ENCODE assay signal across 18 mouse cellular contexts in the genomic region with DNA sequence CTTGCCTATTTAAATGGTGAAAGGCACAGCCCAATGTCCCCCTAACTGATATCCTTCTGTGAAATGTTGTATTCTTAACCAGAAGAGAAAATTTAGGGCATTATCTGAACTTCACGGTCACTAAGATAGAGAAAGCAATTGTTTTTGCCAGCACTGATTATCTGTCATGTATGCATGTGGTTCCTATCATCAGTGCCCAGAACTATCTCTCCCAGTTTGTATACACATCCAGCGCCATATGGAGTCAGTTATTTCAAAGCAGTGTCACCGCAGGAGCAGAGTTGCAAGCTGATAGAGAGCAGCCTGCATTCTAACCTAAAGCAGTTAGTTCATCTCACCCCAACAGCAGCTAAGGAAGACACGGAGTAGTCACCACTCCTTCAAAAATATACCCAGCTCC. TPM values are rescaled to one million over a fixed set of nuclear protein-coding genes. Genes with fewer than 3 reads are reported as not detected.
DNase-seq lines count a peak whose midpoint lies in the region; ATAC-seq lines count a peak whose summit lies in the region.
"Had no signal": no experiment of that assay in that cellular context is flagged by ENCODE, and none has a peak within 500 bp of the region (broad histone marks: within the 10 kb centered on the region; RNA-seq: fewer than 3 reads in every experiment).

No protein-coding gene starts in this region.

- 0 out of 2 replicates have a peak overlapping the region, but pooled peaks have one; percentile 24 for H3K9ac ChIP-seq in heart, embryonic 13.5 days
- H3K9ac ChIP-seq in embryonic facial prominence, embryonic 12.5 days: no peak overlapping the region
- H3K9ac ChIP-seq in liver, embryonic 16.5 days (ENCODE audit: low read depth, low read length): no peak overlapping the region
- H3K9ac ChIP-seq: forebrain, postnatal 0 days; heart, embryonic 15.5 days; hindbrain, embryonic 13.5 days had no signal

- 0 out of 2 replicates have a peak, but pooled peaks cover 3% of the 10 kb centered on the region for H3K9me3 ChIP-seq in heart, embryonic 13.5 days
- H3K9me3 ChIP-seq in embryonic facial prominence, embryonic 12.5 days: no peaks in the 10 kb centered on the region
- H3K9me3 ChIP-seq in liver, embryonic 16.5 days (replicated peaks; ENCODE audit: control insufficient read depth, low read length): no peaks in the 10 kb centered on the region; the same call in 1 of the 2 replicates
- H3K9me3 ChIP-seq: heart, embryonic 15.5 days; hindbrain, embryonic 13.5 days had no signal

- DNase-seq in heart, adult 8-10 months (ENCODE audit: low spot score): no peak
- no peak for DNase-seq in right cerebral cortex, postnatal 14 days
- DNase-seq in ovary, postnatal 14 days (ENCODE audit: low spot score): no peak
- DNase-seq: cerebellum, adult 8-10 months; forebrain, postnatal 0 days; gastrocnemius, postnatal 10 days; kidney, adult 11 months; right cerebral cortex, postnatal 4 days; thymus, adult 2 months had no signal

- peaks cover 34% of the 10 kb centered on the region for H3K4me1 ChIP-seq in heart, embryonic 13.5 days
- H3K4me1 ChIP-seq in brown adipose tissue, adult 24 weeks (ENCODE audit: control insufficient read depth, insufficient read depth, insufficient read length, low read length): no peaks in the 10 kb centered on the region; the same call in 1 of the 2 replicates
- peaks cover 9% of the 10 kb centered on the region for H3K4me1 ChIP-seq in embryonic facial prominence, embryonic 12.5 days
- peaks cover 38% of the 10 kb centered on the region for H3K4me1 ChIP-seq in liver, embryonic 16.5 days (ENCODE audit: control insufficient read depth, low read depth, low read length)

- peaks cover 75% of the 10 kb centered on the region for H3K36me3 ChIP-seq in heart, embryonic 13.5 days
- peaks cover 41% of the 10 kb centered on the region for H3K36me3 ChIP-seq in embryonic facial prominence, embryonic 12.5 days
- peaks cover 42% of the 10 kb centered on the region for H3K36me3 ChIP-seq in liver, embryonic 16.5 days (ENCODE audit: control insufficient read depth, insufficient read depth)

- peak overlapping the region; percentile 43; the same call in 1 of the 2 replicates for H3K27ac ChIP-seq in heart, embryonic 13.5 days (replicated peaks)
- H3K27ac ChIP-seq in brown adipose tissue, adult 24 weeks (replicated peaks; ENCODE audit: low read depth, low read length): peak overlapping the region; percentile 66
- H3K27ac ChIP-seq in embryonic facial prominence, embryonic 12.5 days: 0 out of 2 replicates have a peak overlapping the region, but pooled peaks have one; percentile 20
- peak overlapping the region; percentile 43 for H3K27ac ChIP-seq in liver, embryonic 16.5 days (ENCODE audit: low read length)
- H3K27ac ChIP-seq: heart, embryonic 15.5 days; hindbrain, embryonic 13.5 days had no signal

- no peak overlapping the region for H3K4me3 ChIP-seq in heart, embryonic 13.5 days
- H3K4me3 ChIP-seq in brown adipose tissue, adult 24 weeks (ENCODE audit: insufficient read depth, low read depth, low read length): peak overlapping the region; percentile 39
- no peak overlapping the region for H3K4me3 ChIP-seq in embryonic facial prominence, embryonic 12.5 days
- H3K4me3 ChIP-seq in liver, embryonic 16.5 days (ENCODE audit: low read depth, low read length): no peak overlapping the region
- H3K4me3 ChIP-seq: heart, embryonic 15.5 days; hindbrain, embryonic 13.5 days; myocyte had no signal

- WGBS in heart, embryonic 13.5 days: 29% methylated on average over 4 of the region's 4 CpGs
- WGBS in embryonic facial prominence, embryonic 12.5 days: 28% methylated on average over 4 of the region's 4 CpGs
- 23% methylated on average over 4 of the region's 4 CpGs for WGBS in liver, embryonic 16.5 days (ENCODE audit: insufficient replicate concordance)

- no peaks in the 10 kb centered on the region for H3K27me3 ChIP-seq in heart, embryonic 13.5 days (replicated peaks)
- no peaks in the 10 kb centered on the region for H3K27me3 ChIP-seq in embryonic facial prominence, embryonic 12.5 days
- no peaks in the 10 kb centered on the region for H3K27me3 ChIP-seq in liver, embryonic 16.5 days (ENCODE audit: control insufficient read depth, insufficient read depth, low read depth, low read length)
- H3K27me3 ChIP-seq: heart, embryonic 15.5 days; hindbrain, embryonic 13.5 days had no signal

- ATAC-seq in heart, embryonic 13.5 days (ENCODE audit: extremely low read depth, insufficient number of reproducible peaks, low FRiP score, low TSS enrichment): no peak
- no peak for ATAC-seq in embryonic facial prominence, embryonic 12.5 days (ENCODE audit: insufficient number of reproducible peaks, insufficient read depth, low FRiP score, low TSS enrichment)
- ATAC-seq in liver, embryonic 16.5 days (ENCODE audit: low read depth): peak; percentile 81
- ATAC-seq: CD4-positive, CD25-positive, alpha-beta regulatory T cell, adult 4 months; forebrain, postnatal 0 days had no signal

- H3K4me2 ChIP-seq in heart, embryonic 13.5 days: no peak overlapping the region; the same call in 1 of the 2 replicates
- no peak overlapping the region for H3K4me2 ChIP-seq in embryonic facial prominence, embryonic 12.5 days (replicated peaks)
- H3K4me2 ChIP-seq in liver, embryonic 16.5 days (ENCODE audit: low read depth, low read length): peak overlapping the region; percentile 15; the same call in 1 of the 2 replicates
- H3K4me2 ChIP-seq: heart, embryonic 15.5 days; hindbrain, embryonic 13.5 days; midbrain, embryonic 11.5 days had no signal

RNA-seq across cellular contexts. Expression of a gene that starts 5.9 kb away (rescaled TPM):
- 66.8 and 68.5 TPM in 2 replicates for polyA plus RNA-seq in heart, embryonic 13.5 days (2015; fragmentation: Nextera tagmentation; extraction: Ambion mirVana)
- 100 to 1,000 TPM; 111 to 155 (median 132) TPM for total RNA-seq in heart, adult 8-10 months (2022)
- polyA plus RNA-seq in brown adipose tissue, adult 24 weeks (2012; ENCODE audit: insufficient read depth, insufficient read length, missing spikeins): 969 and 1,325 TPM in 2 replicates
- polyA plus RNA-seq in embryonic facial prominence, embryonic 12.5 days (2016; fragmentation: Nextera tagmentation; extraction: Ambion mirVana): 71.7 and 72.4 TPM in 2 replicates
- polyA plus RNA-seq in liver, embryonic 16.5 days (2015; fragmentation: Nextera tagmentation; extraction: Ambion mirVana): 155 and 157 TPM in 2 replicates

RNA-seq across cellular contexts. Expression of a gene that starts 52.1 kb away (rescaled TPM):
- 9.1 and 10.3 TPM in 2 replicates for polyA plus RNA-seq in heart, embryonic 13.5 days (2015; fragmentation: Nextera tagmentation; extraction: Ambion mirVana)
- 1 to 10 TPM; 4.4 to 6.7 (median 4.6) TPM for total RNA-seq in heart, adult 8-10 months (2022)
- 2.1 and 3.5 TPM in 2 replicates for polyA plus RNA-seq in brown adipose tissue, adult 24 weeks (2012; ENCODE audit: insufficient read depth, insufficient read length, missing spikeins)
- 18.1 and 21.9 TPM in 2 replicates for polyA plus RNA-seq in embryonic facial prominence, embryonic 12.5 days (2016; fragmentation: Nextera tagmentation; extraction: Ambion mirVana)
- 10.5 and 11.2 TPM in 2 replicates for polyA plus RNA-seq in liver, embryonic 16.5 days (2015; fragmentation: Nextera tagmentation; extraction: Ambion mirVana)
